Mouse (Mus musculus): ENCODE results near the gene Mical3. TPM values are rescaled to one million over a fixed set of nuclear protein-coding genes. Genes with fewer than 3 reads are reported as not detected.

The Mical3 gene
- polyA plus RNA-seq, 1 experiment from 2014 or later: 18.0 TPM

- WGBS: 71% methylated on average over 10 of the region's 10 CpGs
- Histone ChIP-seq H3K4me1 (replicated peaks; ENCODE audit: control insufficient read depth, insufficient read depth, low read length) (no peaks in the 10 kb centered on the region), H3K4me2 (ENCODE audit: low read depth, low read length, severe bottlenecking) (no peak overlapping the region), H3K27ac (ENCODE audit: low read depth, low read length) (no peak overlapping the region), H3K36me3 (ENCODE audit: control insufficient read depth, insufficient read depth, low read length) (no peaks in the 10 kb centered on the region), H3K9ac (ENCODE audit: low read length) (no peak overlapping the region), H3K9me3 (ENCODE audit: control insufficient read depth, low read length) (no peaks in the 10 kb centered on the region), H3K4me3 (ENCODE audit: low read depth, low read length) (no peak overlapping the region), H3K27me3 (ENCODE audit: control insufficient read depth, insufficient read depth, low read length) (no peaks in the 10 kb centered on the region)
- DNase-seq (ENCODE audit: low spot score) (no peak), ATAC-seq (replicated peaks; ENCODE audit: low FRiP score) (no peak)
These were observed 14.4 kb downstream of the Mical3 start for GRCm38 (mm10) chr6:121116434-121116833.

GRCm38 (mm10) chr6:121111448-121112055 is 19.2 kb downstream of the Mical3 start:
- ATAC-seq (replicated peaks; ENCODE audit: low FRiP score): no peak
- peaks cover 6% of the 10 kb centered on the region; the same call in 1 of the 2 replicates for H3K4me1 ChIP-seq (replicated peaks; ENCODE audit: control insufficient read depth, insufficient read depth, low read length)
- no peak overlapping the region for H3K4me2 ChIP-seq (ENCODE audit: low read depth, low read length, severe bottlenecking)
- H3K4me3 ChIP-seq (ENCODE audit: low read depth, low read length): no peak overlapping the region
- H3K36me3 ChIP-seq (ENCODE audit: control insufficient read depth, insufficient read depth, low read length): no peaks in the 10 kb centered on the region
- no peaks in the 10 kb centered on the region for H3K27me3 ChIP-seq (ENCODE audit: control insufficient read depth, insufficient read depth, low read length)
- H3K9me3 ChIP-seq (ENCODE audit: control insufficient read depth, low read length): no peaks in the 10 kb centered on the region
- H3K27ac ChIP-seq (ENCODE audit: low read depth, low read length): no peak overlapping the region
- DNase-seq (ENCODE audit: low spot score): no peak
- WGBS: 68% methylated on average over 10 of the region's 10 CpGs
- no peak overlapping the region for H3K9ac ChIP-seq (ENCODE audit: low read length)

GRCm38 (mm10) chr6:121109998-121110603 is 20.7 kb downstream of the Mical3 start:
- no peaks in the 10 kb centered on the region for H3K27me3 ChIP-seq (ENCODE audit: control insufficient read depth, insufficient read depth, low read length)
- H3K4me2 ChIP-seq (ENCODE audit: low read depth, low read length, severe bottlenecking): peak overlapping the region; percentile 81
- no peaks in the 10 kb centered on the region for H3K36me3 ChIP-seq (ENCODE audit: control insufficient read depth, insufficient read depth, low read length)
- peaks cover 6% of the 10 kb centered on the region; the same call in 1 of the 2 replicates for H3K4me1 ChIP-seq (replicated peaks; ENCODE audit: control insufficient read depth, insufficient read depth, low read length)
- peak overlapping the region; percentile 89 for H3K4me3 ChIP-seq (ENCODE audit: low read depth, low read length)
- peak overlapping the region; percentile 89 for H3K9ac ChIP-seq (ENCODE audit: low read length)
- ATAC-seq (replicated peaks; ENCODE audit: low FRiP score): peak; percentile 98
- no peaks in the 10 kb centered on the region for H3K9me3 ChIP-seq (ENCODE audit: control insufficient read depth, low read length)
- H3K27ac ChIP-seq (ENCODE audit: low read depth, low read length): peak overlapping the region; percentile 50; the same call in 1 of the 2 replicates
- under 1% methylated on average over 35 of the region's 42 CpGs for WGBS
- peak; percentile 92 for DNase-seq (ENCODE audit: low spot score)

- ATAC-seq (replicated peaks; ENCODE audit: low FRiP score): peak; percentile 49
These were observed 21.4 kb downstream of the Mical3 start for GRCm38 (mm10) chr6:121109181-121109981.

GRCm38 (mm10) chr6:121108075-121108474 is 22.7 kb downstream of the Mical3 start:
- Histone ChIP-seq H3K4me1 (replicated peaks; ENCODE audit: control insufficient read depth, insufficient read depth, low read length) (peaks cover 6% of the 10 kb centered on the region; the same call in 1 of the 2 replicates), H3K27me3 (ENCODE audit: control insufficient read depth, insufficient read depth, low read length) (no peaks in the 10 kb centered on the region), H3K9me3 (ENCODE audit: control insufficient read depth, low read length) (no peaks in the 10 kb centered on the region), H3K27ac (ENCODE audit: low read depth, low read length) (no peak overlapping the region), H3K36me3 (ENCODE audit: control insufficient read depth, insufficient read depth, low read length) (no peaks in the 10 kb centered on the region), H3K4me3 (ENCODE audit: low read depth, low read length) (no peak overlapping the region), H3K4me2 (ENCODE audit: low read depth, low read length, severe bottlenecking) (no peak overlapping the region; the same call in 1 of the 2 replicates), H3K9ac (ENCODE audit: low read length) (no peak overlapping the region)
- WGBS: 76% methylated on average over 1 of the region's 1 CpGs
- DNase-seq (ENCODE audit: low spot score) (no peak), ATAC-seq (replicated peaks; ENCODE audit: low FRiP score) (no peak)

More at GRCm38 (mm10) chr6:121109181-121109981, 21.4 kb downstream of the Mical3 start:
- H3K36me3 ChIP-seq (ENCODE audit: control insufficient read depth, insufficient read depth, low read length): no peaks in the 10 kb centered on the region
- H3K4me3 ChIP-seq (ENCODE audit: low read depth, low read length): peak overlapping the region; percentile 89
- H3K4me1 ChIP-seq (replicated peaks; ENCODE audit: control insufficient read depth, insufficient read depth, low read length): peaks cover 6% of the 10 kb centered on the region; the same call in 1 of the 2 replicates
- no peak overlapping the region; the same call in 1 of the 2 replicates for H3K27ac ChIP-seq (ENCODE audit: low read depth, low read length)
- H3K9me3 ChIP-seq (ENCODE audit: control insufficient read depth, low read length): no peaks in the 10 kb centered on the region
- no peaks in the 10 kb centered on the region for H3K27me3 ChIP-seq (ENCODE audit: control insufficient read depth, insufficient read depth, low read length)
- peak overlapping the region; percentile 81 for H3K4me2 ChIP-seq (ENCODE audit: low read depth, low read length, severe bottlenecking)
- 2% methylated on average over 52 of the region's 52 CpGs for WGBS
- peak; percentile 74 for DNase-seq (ENCODE audit: low spot score)
- H3K9ac ChIP-seq (ENCODE audit: low read length): peak overlapping the region; percentile 89

- Histone ChIP-seq H3K4me2 (ENCODE audit: low read depth, low read length, severe bottlenecking) (no peak overlapping the region), H3K4me1 (replicated peaks; ENCODE audit: control insufficient read depth, insufficient read depth, low read length) (peaks cover 6% of the 10 kb centered on the region; the same call in 1 of the 2 replicates), H3K4me3 (ENCODE audit: low read depth, low read length) (no peak overlapping the region), H3K9me3 (ENCODE audit: control insufficient read depth, low read length) (no peaks in the 10 kb centered on the region), H3K9ac (ENCODE audit: low read length) (no peak overlapping the region), H3K27ac (ENCODE audit: low read depth, low read length) (no peak overlapping the region), H3K36me3 (ENCODE audit: control insufficient read depth, insufficient read depth, low read length) (no peaks in the 10 kb centered on the region), H3K27me3 (ENCODE audit: control insufficient read depth, insufficient read depth, low read length) (no peaks in the 10 kb centered on the region)
- no peak for ATAC-seq (replicated peaks; ENCODE audit: low FRiP score)
- 92% methylated on average over 16 of the region's 16 CpGs for WGBS
- DNase-seq (ENCODE audit: low spot score): no peak
These were observed 23.9 kb downstream of the Mical3 start for GRCm38 (mm10) chr6:121106711-121107405.

- WGBS: 59% methylated on average over 4 of the region's 4 CpGs
- no peaks in the 10 kb centered on the region for H3K9me3 ChIP-seq (ENCODE audit: control insufficient read depth, low read length)
- DNase-seq (ENCODE audit: low spot score): no peak
- no peak overlapping the region for H3K4me2 ChIP-seq (ENCODE audit: low read depth, low read length, severe bottlenecking)
- no peak overlapping the region for H3K4me3 ChIP-seq (ENCODE audit: low read depth, low read length)
- peaks cover 6% of the 10 kb centered on the region; the same call in 1 of the 2 replicates for H3K4me1 ChIP-seq (replicated peaks; ENCODE audit: control insufficient read depth, insufficient read depth, low read length)
- no peaks in the 10 kb centered on the region for H3K27me3 ChIP-seq (ENCODE audit: control insufficient read depth, insufficient read depth, low read length)
- no peak for ATAC-seq (replicated peaks; ENCODE audit: low FRiP score)
- no peak overlapping the region for H3K27ac ChIP-seq (ENCODE audit: low read depth, low read length)
- no peaks in the 10 kb centered on the region for H3K36me3 ChIP-seq (ENCODE audit: control insufficient read depth, insufficient read depth, low read length)
- no peak overlapping the region for H3K9ac ChIP-seq (ENCODE audit: low read length)
These were observed 25.1 kb downstream of the Mical3 start for GRCm38 (mm10) chr6:121105726-121106125.

Data from forebrain, embryonic 11.5 days (tissue).